Mouse (Mus musculus): ENCODE measurements around the gene Cacna2d4. TPM values are rescaled to one million over a fixed set of nuclear protein-coding genes. Genes with fewer than 3 reads are reported as not detected.

Cacna2d4 gene
- polyA plus RNA-seq, 1 experiment from 2014 or later: 0.58 TPM

- ATAC-seq (ENCODE audit: low FRiP score, low TSS enrichment) (no peak), DNase-seq (no peak)
- H3K4me1 ChIP-seq (ENCODE audit: control insufficient read depth, insufficient read depth, low read length): no peaks in the 10 kb centered on the region
- 0 out of 2 replicates have a peak, but pooled peaks cover 3% of the 10 kb centered on the region for H3K36me3 ChIP-seq (ENCODE audit: control insufficient read depth, insufficient read depth, low read length)
- no peak overlapping the region for H3K4me3 ChIP-seq (replicated peaks; ENCODE audit: low read depth, low read length)
- H3K27me3 ChIP-seq (ENCODE audit: control insufficient read depth, insufficient read depth, low read length): no peaks in the 10 kb centered on the region
- WGBS: 50% methylated on average over 16 of the region's 16 CpGs
- no peak overlapping the region for H3K9ac ChIP-seq (replicated peaks; ENCODE audit: low read length)
- no peak overlapping the region for H3K4me2 ChIP-seq (ENCODE audit: low read length)
- no peak overlapping the region for H3K27ac ChIP-seq (replicated peaks; ENCODE audit: low read depth, low read length)
- H3K9me3 ChIP-seq (ENCODE audit: control insufficient read depth, low read length): no peaks in the 10 kb centered on the region
Observed at GRCm38 (mm10) chr6:119320481-119320880, 84.2 kb downstream of the Cacna2d4 start.

DNA sequence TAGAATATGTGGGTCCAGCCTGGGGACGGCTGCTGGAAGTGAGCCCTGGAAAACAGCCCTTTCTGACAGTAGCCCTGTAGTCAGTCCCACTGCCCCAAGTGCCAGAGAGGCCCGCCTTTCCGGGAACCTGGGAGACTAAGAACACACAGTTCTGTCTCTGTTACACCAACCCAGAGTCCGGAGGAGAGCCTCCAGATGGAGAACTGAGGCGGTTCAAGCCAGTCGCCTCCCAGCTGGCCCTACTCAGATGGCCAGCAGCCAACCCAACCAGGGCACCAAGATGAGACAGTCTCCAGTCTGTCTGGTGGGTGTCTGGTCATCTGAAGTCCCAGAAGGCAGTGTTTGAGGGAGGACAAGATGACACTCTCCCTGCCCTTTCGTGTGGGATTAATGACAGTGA is 85.4 kb downstream of the Cacna2d4 start:
- ATAC-seq (ENCODE audit: low FRiP score, low TSS enrichment) (no peak), DNase-seq (no peak)
- no peak overlapping the region for H3K4me2 ChIP-seq (ENCODE audit: low read length)
- H3K9ac ChIP-seq (replicated peaks; ENCODE audit: low read length): no peak overlapping the region
- WGBS: 79% methylated on average over 7 of the region's 7 CpGs
- H3K36me3 ChIP-seq (ENCODE audit: control insufficient read depth, insufficient read depth, low read length): 0 out of 2 replicates have a peak, but pooled peaks cover 3% of the 10 kb centered on the region
- no peak overlapping the region for H3K4me3 ChIP-seq (replicated peaks; ENCODE audit: low read depth, low read length)
- H3K4me1 ChIP-seq (ENCODE audit: control insufficient read depth, insufficient read depth, low read length): 0 out of 2 replicates have a peak, but pooled peaks cover 3% of the 10 kb centered on the region
- H3K27ac ChIP-seq (replicated peaks; ENCODE audit: low read depth, low read length): no peak overlapping the region
- no peaks in the 10 kb centered on the region for H3K9me3 ChIP-seq (ENCODE audit: control insufficient read depth, low read length)
- H3K27me3 ChIP-seq (ENCODE audit: control insufficient read depth, insufficient read depth, low read length): no peaks in the 10 kb centered on the region

DNA sequence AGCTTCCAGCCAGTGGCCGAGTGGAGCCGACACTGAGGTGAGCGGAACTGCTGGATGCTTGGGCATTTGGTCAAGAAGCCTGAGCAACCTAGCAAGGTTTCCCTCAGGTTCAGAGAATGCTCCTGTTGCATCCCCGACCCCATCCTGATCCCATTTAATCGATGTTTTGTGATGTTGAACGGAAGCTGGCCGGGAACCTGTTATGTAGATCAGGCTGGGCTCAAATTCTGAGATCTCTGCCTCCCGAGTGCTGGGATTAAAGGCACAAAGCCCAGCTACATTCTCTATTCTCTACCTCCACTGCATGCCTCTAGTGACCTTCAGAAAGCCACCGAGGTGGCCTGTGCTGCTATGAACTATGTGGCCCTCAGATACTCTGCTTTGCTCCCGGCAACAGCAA is 88.5 kb downstream of the Cacna2d4 start:
- Histone ChIP-seq H3K4me2 (ENCODE audit: low read length) (no peak overlapping the region), H3K9me3 (ENCODE audit: control insufficient read depth, low read length) (no peaks in the 10 kb centered on the region), H3K4me1 (ENCODE audit: control insufficient read depth, insufficient read depth, low read length) (peaks cover 19% of the 10 kb centered on the region; the same call in 1 of the 2 replicates), H3K36me3 (ENCODE audit: control insufficient read depth, insufficient read depth, low read length) (no peaks in the 10 kb centered on the region), H3K27me3 (ENCODE audit: control insufficient read depth, insufficient read depth, low read length) (no peaks in the 10 kb centered on the region), H3K27ac (replicated peaks; ENCODE audit: low read depth, low read length) (no peak overlapping the region), H3K9ac (replicated peaks; ENCODE audit: low read length) (no peak overlapping the region), H3K4me3 (replicated peaks; ENCODE audit: low read depth, low read length) (no peak overlapping the region)
- no peak for DNase-seq
- WGBS: 48% methylated on average over 10 of the region's 10 CpGs
- no peak for ATAC-seq (ENCODE audit: low FRiP score, low TSS enrichment)

- H3K27me3 ChIP-seq (ENCODE audit: control insufficient read depth, insufficient read depth, low read length): no peaks in the 10 kb centered on the region
- no peak for ATAC-seq (ENCODE audit: low FRiP score, low TSS enrichment)
- peaks cover 22% of the 10 kb centered on the region for H3K4me1 ChIP-seq (ENCODE audit: control insufficient read depth, insufficient read depth, low read length)
- H3K4me3 ChIP-seq (replicated peaks; ENCODE audit: low read depth, low read length): no peak overlapping the region
- H3K9ac ChIP-seq (replicated peaks; ENCODE audit: low read length): no peak overlapping the region
- H3K36me3 ChIP-seq (ENCODE audit: control insufficient read depth, insufficient read depth, low read length): no peaks in the 10 kb centered on the region
- no peak overlapping the region for H3K27ac ChIP-seq (replicated peaks; ENCODE audit: low read depth, low read length)
- no peak for DNase-seq
- no peaks in the 10 kb centered on the region for H3K9me3 ChIP-seq (ENCODE audit: control insufficient read depth, low read length)
- WGBS: 87% methylated on average over 6 of the region's 6 CpGs
- H3K4me2 ChIP-seq (ENCODE audit: low read length): no peak overlapping the region
Observed at GRCm38 (mm10) chr6:119325978-119326377, 89.7 kb downstream of the Cacna2d4 start.

DNA sequence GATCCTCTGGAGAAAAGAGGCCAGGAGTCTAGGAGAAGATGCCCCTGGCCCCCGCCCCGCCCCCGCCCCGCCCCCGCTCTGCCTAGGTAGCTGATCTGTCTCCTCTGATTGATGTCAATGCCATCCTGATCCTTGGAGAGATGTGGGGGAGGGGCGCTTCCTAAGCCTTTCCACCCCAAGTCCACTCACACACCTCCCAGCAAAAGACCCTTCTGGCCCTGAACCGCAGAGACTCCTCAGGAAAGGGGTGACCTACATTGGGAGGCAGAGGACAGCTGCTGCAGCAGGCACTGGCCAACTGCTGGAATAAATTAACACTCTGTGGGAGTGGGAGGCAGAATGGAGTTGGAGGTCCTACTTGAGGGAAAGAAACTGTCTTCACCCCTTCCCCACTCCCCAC is 90.2 kb downstream of the Cacna2d4 start:
- WGBS: 45% methylated on average over 7 of the region's 7 CpGs
- Histone ChIP-seq H3K4me2 (ENCODE audit: low read length) (no peak overlapping the region), H3K4me3 (replicated peaks; ENCODE audit: low read depth, low read length) (no peak overlapping the region), H3K9me3 (ENCODE audit: control insufficient read depth, low read length) (no peaks in the 10 kb centered on the region), H3K4me1 (ENCODE audit: control insufficient read depth, insufficient read depth, low read length) (peaks cover 23% of the 10 kb centered on the region), H3K27me3 (ENCODE audit: control insufficient read depth, insufficient read depth, low read length) (no peaks in the 10 kb centered on the region), H3K36me3 (ENCODE audit: control insufficient read depth, insufficient read depth, low read length) (no peaks in the 10 kb centered on the region), H3K9ac (replicated peaks; ENCODE audit: low read length) (no peak overlapping the region), H3K27ac (replicated peaks; ENCODE audit: low read depth, low read length) (no peak overlapping the region)
- DNase-seq (no peak), ATAC-seq (ENCODE audit: low FRiP score, low TSS enrichment) (no peak)

- Histone ChIP-seq H3K27ac (replicated peaks; ENCODE audit: low read depth, low read length) (peak overlapping the region; percentile 61), H3K27me3 (ENCODE audit: control insufficient read depth, insufficient read depth, low read length) (no peaks in the 10 kb centered on the region), H3K9ac (replicated peaks; ENCODE audit: low read length) (peak overlapping the region; percentile 63), H3K36me3 (ENCODE audit: control insufficient read depth, insufficient read depth, low read length) (no peaks in the 10 kb centered on the region), H3K4me1 (ENCODE audit: control insufficient read depth, insufficient read depth, low read length) (peaks cover 23% of the 10 kb centered on the region), H3K9me3 (ENCODE audit: control insufficient read depth, low read length) (no peaks in the 10 kb centered on the region), H3K4me3 (replicated peaks; ENCODE audit: low read depth, low read length) (peak overlapping the region; percentile 52), H3K4me2 (ENCODE audit: low read length) (peak overlapping the region; percentile 76)
- DNase-seq: peak; percentile 50
- ATAC-seq (ENCODE audit: low FRiP score, low TSS enrichment): peak; percentile 6; the same call in 1 of the 2 replicates
- 10% methylated on average over 11 of the region's 11 CpGs for whole genome bisulfite sequencing
Observed at GRCm38 (mm10) chr6:119328521-119329115, 92.3 kb downstream of the Cacna2d4 start.

DNA sequence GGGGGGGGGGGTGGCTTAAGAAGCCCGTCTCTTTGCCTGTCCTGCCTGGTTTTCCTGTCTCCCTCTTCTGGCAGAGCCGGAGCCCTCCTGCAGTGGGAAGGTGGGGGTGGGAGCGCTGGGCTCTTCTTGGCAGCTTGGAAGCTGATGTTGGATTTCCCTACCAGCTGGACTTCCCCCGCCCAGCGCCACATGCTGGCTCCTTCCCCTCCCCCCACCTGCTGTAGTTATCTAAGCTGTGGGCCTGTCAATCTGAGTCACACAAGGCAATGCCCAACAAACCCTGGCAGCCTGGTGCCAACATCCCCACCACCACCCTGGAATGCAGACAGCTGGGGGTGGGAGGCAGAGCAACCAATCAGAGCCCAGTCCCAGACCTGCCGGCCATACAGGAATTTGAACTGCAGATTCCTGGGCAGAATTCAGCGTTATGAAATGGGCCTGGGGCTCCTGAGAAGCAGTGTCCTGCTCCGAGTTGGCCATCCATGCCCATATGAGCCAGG is 92.9 kb downstream of the Cacna2d4 start:
- no peaks in the 10 kb centered on the region for H3K27me3 ChIP-seq (ENCODE audit: control insufficient read depth, insufficient read depth, low read length)
- peak overlapping the region; percentile 76 for H3K4me2 ChIP-seq (ENCODE audit: low read length)
- DNase-seq: peak; percentile 88
- H3K4me1 ChIP-seq (ENCODE audit: control insufficient read depth, insufficient read depth, low read length): peaks cover 23% of the 10 kb centered on the region
- H3K27ac ChIP-seq (replicated peaks; ENCODE audit: low read depth, low read length): peak overlapping the region; percentile 61
- ATAC-seq (ENCODE audit: low FRiP score, low TSS enrichment): peak; percentile 65
- H3K36me3 ChIP-seq (ENCODE audit: control insufficient read depth, insufficient read depth, low read length): no peaks in the 10 kb centered on the region
- 1% methylated on average over 8 of the region's 8 CpGs for WGBS
- peak overlapping the region; percentile 52 for H3K4me3 ChIP-seq (replicated peaks; ENCODE audit: low read depth, low read length)
- H3K9me3 ChIP-seq (ENCODE audit: control insufficient read depth, low read length): no peaks in the 10 kb centered on the region
- H3K9ac ChIP-seq (replicated peaks; ENCODE audit: low read length): peak overlapping the region; percentile 63

GRCm38 (mm10) chr6:119329936-119330335 is 93.6 kb downstream of the Cacna2d4 start:
- Histone ChIP-seq H3K36me3 (ENCODE audit: control insufficient read depth, insufficient read depth, low read length) (no peaks in the 10 kb centered on the region), H3K4me1 (ENCODE audit: control insufficient read depth, insufficient read depth, low read length) (peaks cover 23% of the 10 kb centered on the region), H3K27ac (replicated peaks; ENCODE audit: low read depth, low read length) (peak overlapping the region; percentile 61), H3K4me2 (ENCODE audit: low read length) (peak overlapping the region; percentile 76), H3K9me3 (ENCODE audit: control insufficient read depth, low read length) (no peaks in the 10 kb centered on the region), H3K4me3 (replicated peaks; ENCODE audit: low read depth, low read length) (peak overlapping the region; percentile 52), H3K9ac (replicated peaks; ENCODE audit: low read length) (peak overlapping the region; percentile 63), H3K27me3 (ENCODE audit: control insufficient read depth, insufficient read depth, low read length) (no peaks in the 10 kb centered on the region)
- DNase-seq (peak; percentile 32), ATAC-seq (ENCODE audit: low FRiP score, low TSS enrichment) (peak; percentile 32; the same call in 1 of the 2 replicates)
- 16% methylated on average over 6 of the region's 6 CpGs for WGBS

- under 1% methylated on average over 31 of the region's 31 CpGs for WGBS
- peak; percentile 28 for ATAC-seq (ENCODE audit: low FRiP score, low TSS enrichment)
- H3K27ac ChIP-seq (replicated peaks; ENCODE audit: low read depth, low read length): peak within 1 kb of the TSS; percentile 61
- H3K27me3 ChIP-seq (ENCODE audit: control insufficient read depth, insufficient read depth, low read length): no peaks in the 10 kb centered on the region
- no peaks in the 10 kb centered on the region for H3K36me3 ChIP-seq (ENCODE audit: control insufficient read depth, insufficient read depth, low read length)
- peak within 1 kb of the TSS; percentile 63 for H3K9ac ChIP-seq (replicated peaks; ENCODE audit: low read length)
- H3K4me1 ChIP-seq (ENCODE audit: control insufficient read depth, insufficient read depth, low read length): peaks cover 23% of the 10 kb centered on the region
- H3K4me2 ChIP-seq (ENCODE audit: low read length): peak within 1 kb of the TSS; percentile 76
- H3K9me3 ChIP-seq (ENCODE audit: control insufficient read depth, low read length): no peaks in the 10 kb centered on the region
- peak; percentile 87 for DNase-seq
- peak within 1 kb of the TSS; percentile 52 for H3K4me3 ChIP-seq (replicated peaks; ENCODE audit: low read depth, low read length)
Observed at GRCm38 (mm10) chr6:119330506-119330905, 94.2 kb downstream of the Cacna2d4 start, which contains the start of gene Lrtm2. Gene Lrtm2, minus strand, starts transcription at chr6:119330766.
